Mouse (Mus musculus) A20 (cell line): ENCODE measurements at regions not wholly inside any gene's neighbourhood (a gene's known extent, or its start where the extent isn't known, plus 50 kb on each side); places are given as distances from the start of the nearest gene placed in this dataset.

Experiments used
- DNase-seq: peaks from one replicate; pipeline ENCODE4 v3.0.0-alpha.2; 2011; ENCODE audit warnings: low read depth, low spot score

DNA sequence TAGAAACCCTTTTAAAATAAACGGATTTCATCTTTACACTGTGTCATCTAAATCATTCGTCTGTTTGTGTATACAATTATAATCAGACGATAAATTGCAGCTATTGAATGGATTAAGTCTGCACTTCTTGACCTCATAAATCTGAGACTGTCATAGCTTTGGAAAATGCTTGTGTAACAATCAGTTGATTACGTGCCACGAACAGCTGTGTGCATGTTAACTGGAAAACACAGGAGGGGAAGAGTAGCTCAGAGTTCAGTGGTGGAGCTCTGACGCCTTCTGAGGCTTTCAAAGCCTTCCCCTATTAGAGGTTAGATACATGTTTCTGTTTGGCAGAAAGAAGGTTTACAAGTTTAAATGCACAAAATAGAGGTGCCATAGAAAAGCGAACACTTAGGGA, 109.7 kb upstream of the Gm765 start:
- DNase-seq: no peak

DNA sequence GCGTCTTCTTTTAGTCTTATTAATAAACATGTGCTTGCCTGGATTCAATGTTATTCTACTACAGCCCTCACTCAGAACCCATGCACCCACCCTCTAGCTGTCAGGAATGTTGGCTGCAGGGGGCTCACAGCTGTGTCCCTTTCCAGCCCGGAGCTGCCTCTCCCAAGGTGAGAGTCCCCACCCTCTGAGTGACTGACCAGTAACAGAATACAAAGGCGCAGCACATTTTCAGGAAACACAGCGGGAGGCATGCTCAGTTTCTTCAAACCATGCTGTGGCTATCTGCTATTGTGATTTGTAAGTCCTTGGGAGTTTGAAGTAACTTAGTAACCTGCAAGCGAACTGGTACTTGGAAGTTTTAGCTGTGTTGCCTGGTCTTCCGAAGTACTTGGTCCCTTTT, 93.1 kb upstream of the Gm765 start:
- DNase-seq: no peak

DNA sequence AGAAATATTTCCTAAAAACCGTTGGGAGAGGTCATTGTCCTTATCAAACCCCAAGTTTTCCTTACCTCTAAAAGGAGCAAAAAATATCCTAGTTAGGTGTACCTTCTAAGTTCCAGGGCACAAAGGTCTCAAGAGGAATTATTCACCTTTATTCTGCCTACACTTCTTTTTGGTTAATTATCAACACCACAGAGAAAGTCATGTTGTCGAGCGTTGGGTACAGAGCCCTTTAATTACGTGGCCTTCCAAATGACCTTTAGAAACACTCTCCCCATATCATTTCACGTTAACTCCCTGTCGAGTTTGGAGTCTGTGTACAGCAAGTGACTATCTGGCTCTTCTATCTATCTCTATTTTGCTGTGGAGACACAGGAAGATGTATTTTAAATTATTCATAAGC, 90.7 kb upstream of the Gm765 start:
- DNase-seq: no peak

DNA sequence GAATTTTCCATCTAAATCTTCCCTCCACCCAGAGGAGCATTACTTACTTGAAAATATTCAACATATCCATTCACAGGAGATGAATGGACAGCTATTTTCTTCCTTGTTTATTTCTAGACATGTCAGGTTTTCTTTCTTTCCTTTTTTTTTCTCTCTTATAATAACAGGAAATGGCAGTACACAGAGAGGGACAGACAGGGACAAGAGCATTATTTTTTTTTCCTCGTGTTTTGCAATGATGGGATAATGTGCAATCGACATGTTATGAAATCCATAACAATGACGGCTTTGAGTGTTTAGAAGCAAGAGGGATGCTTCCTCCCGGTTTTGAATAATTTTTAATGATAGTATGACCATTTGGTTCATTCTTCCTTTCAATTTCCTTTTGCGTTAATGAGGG, 86.6 kb upstream of the Gm765 start:
- DNase-seq: no peak

DNA sequence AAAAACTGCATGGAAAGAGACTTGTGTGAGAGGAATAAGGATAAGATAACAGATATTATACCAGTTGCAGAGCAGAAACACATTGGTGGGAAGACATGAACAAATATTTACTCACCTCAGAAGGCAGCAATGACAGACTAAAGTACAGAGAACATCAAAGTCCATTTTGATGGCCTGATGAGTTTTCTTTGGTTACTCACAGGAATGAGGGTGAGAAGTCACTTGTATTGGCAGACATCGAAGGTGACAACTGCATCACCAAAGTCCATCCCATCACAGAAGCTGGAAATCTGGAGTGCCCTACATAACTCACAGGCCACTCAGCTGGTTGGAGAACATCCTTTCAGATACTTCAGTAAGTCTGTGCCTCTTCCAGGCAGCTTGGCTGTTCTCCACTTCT, 60.1 kb upstream of the Gm765 start:
- no peak for DNase-seq

DNA sequence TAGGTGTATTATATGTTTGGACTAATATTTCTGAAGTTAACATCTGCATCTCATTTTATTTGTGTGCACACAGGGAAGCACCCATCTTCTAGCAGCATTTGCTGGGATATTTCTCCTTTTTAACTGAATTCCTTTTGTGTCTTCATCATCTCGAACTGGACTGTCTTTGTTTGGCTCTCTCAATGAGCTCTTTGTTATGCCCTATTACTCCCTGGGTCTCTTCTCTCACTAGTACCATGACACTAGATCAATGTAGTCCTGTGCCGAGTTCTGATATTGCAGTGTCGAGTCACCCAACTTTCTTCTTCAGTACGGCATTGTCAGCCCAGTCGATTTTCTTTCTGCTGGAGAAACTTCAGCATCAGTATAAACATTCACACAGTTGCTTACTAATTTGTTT, 52.0 kb upstream of the Gm765 start:
- no peak for DNase-seq
